ENCODE assay signal across 14 mouse cellular contexts in the genomic region with DNA sequence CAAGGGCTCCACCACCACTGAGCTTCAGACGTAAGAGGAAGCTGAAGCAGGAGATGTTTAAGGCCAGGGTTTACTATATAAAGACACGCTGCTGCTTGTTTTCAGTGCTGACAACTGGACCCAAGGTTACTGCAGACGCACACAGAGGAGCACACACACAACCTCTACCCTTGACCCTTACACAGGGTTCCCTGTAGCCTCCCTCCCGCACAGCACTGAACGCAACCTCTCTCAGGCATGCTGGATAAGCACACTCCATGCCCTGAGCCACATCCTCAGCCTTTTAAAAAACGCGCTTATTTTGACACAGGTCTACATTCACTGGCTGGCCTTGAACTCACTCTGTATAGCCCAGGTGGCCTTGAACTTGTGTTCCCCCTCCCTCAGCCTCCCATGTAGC. TPM values are rescaled to one million over a fixed set of nuclear protein-coding genes. Genes with fewer than 3 reads are reported as not detected.
"Had no signal": no experiment of that assay in that cellular context is flagged by ENCODE, and none has a peak within 500 bp of the region (broad histone marks: within the 10 kb centered on the region; RNA-seq: fewer than 3 reads in every experiment).

No protein-coding gene starts in this region.

- H3K4me2 ChIP-seq: liver, embryonic 15.5 days; lung, embryonic 15.5 days; midbrain, embryonic 13.5 days had no signal

- H3K4me1 ChIP-seq: limb, embryonic 10.5 days; lung, embryonic 15.5 days; midbrain, embryonic 13.5 days had no signal

- H3K27ac ChIP-seq: layer of hippocampus, adult 2 months; limb, embryonic 10.5 days; liver, embryonic 15.5 days; lung, embryonic 15.5 days; macrophage; midbrain, embryonic 13.5 days had no signal

- H3K9ac ChIP-seq: liver, embryonic 15.5 days; lung, embryonic 15.5 days; midbrain, embryonic 13.5 days had no signal

- H3K36me3 ChIP-seq: limb, embryonic 10.5 days; liver, embryonic 15.5 days; lung, embryonic 15.5 days; midbrain, embryonic 13.5 days had no signal

- DNase-seq: kidney, adult 8-10 months; kidney, postnatal 10 days; kidney, postnatal 4 days; lung, postnatal 14 days; right cerebral cortex, postnatal 25 days; thymus, adult 2 months; thymus, postnatal 36 days had no signal

- H3K9me3 ChIP-seq: limb, embryonic 10.5 days; liver, embryonic 15.5 days; lung, embryonic 15.5 days; midbrain, embryonic 13.5 days had no signal

- H3K4me3 ChIP-seq: layer of hippocampus, adult 2 months; limb, embryonic 10.5 days; liver, embryonic 15.5 days; lung, embryonic 15.5 days; midbrain, embryonic 13.5 days had no signal

- ATAC-seq: intestine, postnatal 0 days; midbrain, embryonic 13.5 days had no signal

RNA-seq across cellular contexts. Expression of a gene that starts 7.0 kb away (rescaled TPM):
- polyA plus RNA-seq: macrophage had no signal
